Mouse (Mus musculus) heart, adult 2 months (tissue): Measurements from ENCODE around the gene Slc15a2. TPM values are rescaled to one million over a fixed set of nuclear protein-coding genes. Genes with fewer than 3 reads are reported as not detected.

ENCODE experiments used
- DNase-seq, 2 experiments: peaks; one replicate each; pipeline ENCODE4 v3.0.0; 2021
- H3K27ac ChIP-seq: fragments of 200-600 bp; 2 replicates; pipeline ENCODE4 v1.8.1; 2022
- H3K27me3 ChIP-seq: fragments of 200-500 bp; 2 replicates; pipeline ENCODE4 v1.6.1; 2012; ENCODE audit warnings: mild to moderate bottlenecking, low read length, inconsistent platforms, mixed read lengths; ENCODE audit not compliant: control insufficient read depth, insufficient read depth
- H3K36me3 ChIP-seq: fragments of 200-500 bp; 2 replicates; pipeline ENCODE4 v1.6.1; 2012; ENCODE audit warnings: low read length, inconsistent platforms; ENCODE audit not compliant: control insufficient read depth, insufficient read depth
- H3K4me1 ChIP-seq: fragments of 200-500 bp; 2 replicates; pipeline ENCODE4 v1.6.1; 2011; ENCODE audit warnings: low read length; ENCODE audit not compliant: control insufficient read depth, insufficient read depth
- H3K4me3 ChIP-seq: fragments of 200-600 bp; 2 replicates; pipeline ENCODE4 v1.8.1; 2022
- H3K79me2 ChIP-seq: fragments of 200-500 bp; replicated peaks from 2 replicates; pipeline ENCODE4 v1.6.1; 2012; ENCODE audit warnings: mild to moderate bottlenecking, inconsistent platforms, low read length, moderate library complexity, mixed read lengths; ENCODE audit not compliant: control insufficient read depth, insufficient read depth
- H3K9ac ChIP-seq: fragments of 200-500 bp; 2 replicates; pipeline ENCODE4 v1.6.1; 2012; ENCODE audit warnings: low read depth, mild to moderate bottlenecking, control low read depth, inconsistent platforms, low read length, mixed read lengths
- CTCF ChIP-seq: fragments of 200-600 bp; IDR thresholded peaks from 2 replicates; pipeline ENCODE4 v1.8.1; 2022; ENCODE audit warnings: antibody characterized with exemption, mild to moderate bottlenecking, moderate library complexity
- EP300 ChIP-seq: fragments of 200-500 bp; IDR thresholded peaks from 2 replicates; pipeline ENCODE4 v1.6.1; 2011; ENCODE audit warnings: low read depth, low read length, control low read depth; ENCODE audit not compliant: insufficient read depth
- POLR2A ChIP-seq: fragments of 200-500 bp; IDR thresholded peaks from 2 replicates; pipeline ENCODE4 v1.6.1; 2011; ENCODE audit warnings: mild to moderate bottlenecking, low read depth, low read length, control low read depth; ENCODE audit not compliant: insufficient read depth
- WGBS: fragments of 180-500 bp; shearing (Covaris S2); methylation state at CpG from one replicate; pipeline ENCODE4 v1.1.7; 2018; 5-methylcytosine and 5-hydroxymethylcytosine counted together
- intact Hi-C: fragments of 180-260 bp; cut with DNase I; formaldehyde crosslinking; loops from one replicate; pipeline ENCODE4 v1.15.1; 2025
- polyA plus RNA-seq: library from polyadenylated mRNA; depleted of rRNA; stranded (reverse); fragments of >200 nt; gene quantifications from 2 replicates; pipeline ENCODE4 v1.2.3, GENCODE M21; 2012
- total RNA-seq, 2 experiments: library from RNA; stranded (reverse); gene quantifications; 2 replicates each; pipeline ENCODE4 v1.2.3; 2021

The Slc15a2 gene
- total and polyA plus RNA-seq, 3 experiments: 1.6 to 3.3 (median 2.2) TPM

GRCm38 (mm10) chr16:36751979-36752378 lies 32.8 kb downstream of the Slc15a2 start:
- no peak overlapping the region for H3K27ac ChIP-seq
- no peak overlapping the region for H3K4me3 ChIP-seq
- no peaks in the 10 kb centered on the region for H3K79me2 ChIP-seq
- TF ChIP-seq EP300 (no peak), POLR2A (no peak), CTCF (no peak)
- H3K4me1 ChIP-seq: no peaks in the 10 kb centered on the region; the same call in 1 of the 2 replicates
- intact Hi-C loops: no loop called here
- no peak overlapping the region for H3K9ac ChIP-seq
- no peak for DNase-seq
- WGBS: 73% methylated on average over 3 of the region's 3 CpGs
- H3K36me3 ChIP-seq: no peaks in the 10 kb centered on the region
- H3K27me3 ChIP-seq: no peaks in the 10 kb centered on the region

DNA sequence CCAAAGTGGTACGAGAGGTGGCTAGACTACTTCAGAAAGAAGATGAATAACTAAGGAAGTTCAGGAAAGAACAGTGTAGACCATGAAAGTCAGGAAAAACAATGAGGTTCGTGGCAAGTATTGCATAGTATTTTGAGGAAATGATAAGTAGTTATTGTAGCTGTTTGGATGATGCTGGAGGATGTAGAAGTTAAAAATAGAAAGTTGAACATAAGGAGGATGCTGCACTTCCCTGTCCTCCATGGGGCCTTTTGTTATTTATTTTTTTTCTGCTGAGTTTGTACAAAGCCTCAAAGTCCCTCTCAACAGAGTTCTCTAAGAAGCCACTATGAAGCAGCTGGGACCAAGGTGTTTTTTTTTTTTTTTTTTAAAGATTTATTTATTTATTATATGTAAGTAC lies 37.0 kb downstream of the Slc15a2 start:
- H3K27me3 ChIP-seq: no peaks in the 10 kb centered on the region
- no peak overlapping the region for H3K27ac ChIP-seq
- no peaks in the 10 kb centered on the region for H3K79me2 ChIP-seq
- H3K4me1 ChIP-seq: no peaks in the 10 kb centered on the region; the same call in 1 of the 2 replicates
- TF ChIP-seq CTCF (no peak), EP300 (no peak), POLR2A (no peak)
- intact Hi-C loops: no loop called here
- H3K4me3 ChIP-seq: no peak overlapping the region
- no peak overlapping the region for H3K9ac ChIP-seq
- no peak for DNase-seq
- no peaks in the 10 kb centered on the region for H3K36me3 ChIP-seq
- 37% methylated on average over 2 of the region's 2 CpGs for WGBS

GRCm38 (mm10) chr16:36747068-36747467 lies 37.7 kb downstream of the Slc15a2 start:
- DNase-seq: no peak
- Histone ChIP-seq H3K79me2 (no peaks in the 10 kb centered on the region), H3K27me3 (no peaks in the 10 kb centered on the region), H3K4me1 (no peaks in the 10 kb centered on the region; the same call in 1 of the 2 replicates), H3K4me3 (no peak overlapping the region), H3K36me3 (no peaks in the 10 kb centered on the region), H3K27ac (no peak overlapping the region), H3K9ac (no peak overlapping the region)
- TF ChIP-seq POLR2A: no peak
- no peak for TF ChIP-seq EP300
- no peak for TF ChIP-seq CTCF
- WGBS: 74% methylated on average over 4 of the region's 4 CpGs
- intact Hi-C loops: no loop called here

DNA sequence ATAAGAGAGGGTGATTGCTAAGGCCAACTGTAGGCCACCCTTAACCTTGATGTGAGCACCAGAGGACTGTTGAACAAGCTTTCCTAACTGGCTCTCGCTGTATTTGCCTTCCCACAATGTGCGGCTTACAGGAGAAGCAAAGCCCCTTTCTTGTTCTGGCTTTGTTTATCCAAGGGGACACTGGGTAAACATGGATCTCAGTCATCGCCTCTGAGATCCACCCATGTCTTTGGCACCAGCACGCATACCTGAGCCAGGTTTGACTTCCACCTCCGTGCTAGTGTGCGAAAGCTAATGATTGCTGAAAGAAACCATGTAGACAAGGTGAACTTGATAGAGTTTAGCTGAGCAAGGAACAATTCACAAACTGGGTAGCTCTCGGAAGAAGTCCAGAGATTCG lies 41.2 kb downstream of the Slc15a2 start:
- DNase-seq: no peak
- no peaks in the 10 kb centered on the region for H3K27me3 ChIP-seq
- intact Hi-C loops: no loop called here
- WGBS: 85% methylated on average over 8 of the region's 8 CpGs
- H3K36me3 ChIP-seq: no peaks in the 10 kb centered on the region
- no peak overlapping the region for H3K27ac ChIP-seq
- H3K4me3 ChIP-seq: no peak overlapping the region
- no peak overlapping the region for H3K9ac ChIP-seq
- no peaks in the 10 kb centered on the region for H3K79me2 ChIP-seq
- H3K4me1 ChIP-seq: no peaks in the 10 kb centered on the region; the same call in 1 of the 2 replicates
- TF ChIP-seq CTCF (no peak), POLR2A (no peak)

- Histone ChIP-seq H3K79me2 (no peaks in the 10 kb centered on the region), H3K27ac (no peak overlapping the region), H3K4me1 (no peaks in the 10 kb centered on the region), H3K4me3 (no peak overlapping the region), H3K27me3 (0 out of 2 replicates have a peak, but pooled peaks cover 2% of the 10 kb centered on the region), H3K9ac (no peak overlapping the region), H3K36me3 (no peaks in the 10 kb centered on the region)
- TF ChIP-seq POLR2A (no peak), EP300 (no peak), CTCF (no peak)
- no peak for DNase-seq
- intact Hi-C loops: no loop called here
- 51% methylated on average over 4 of the region's 4 CpGs for WGBS
Measured at GRCm38 (mm10) chr16:36739404-36739930, 45.3 kb downstream of the Slc15a2 start.

GRCm38 (mm10) chr16:36735421-36735820 lies 49.3 kb downstream of the Slc15a2 start:
- TF ChIP-seq POLR2A (no peak), EP300 (no peak), CTCF (no peak)
- H3K9ac ChIP-seq: no peak overlapping the region
- no peaks in the 10 kb centered on the region for H3K4me1 ChIP-seq
- intact Hi-C loops: no loop called here
- 0 out of 2 replicates have a peak, but pooled peaks cover 2% of the 10 kb centered on the region for H3K27me3 ChIP-seq
- H3K79me2 ChIP-seq: no peaks in the 10 kb centered on the region
- WGBS: 82% methylated on average over 3 of the region's 3 CpGs
- H3K27ac ChIP-seq: no peak overlapping the region
- H3K4me3 ChIP-seq: no peak overlapping the region
- DNase-seq: no peak
- no peaks in the 10 kb centered on the region for H3K36me3 ChIP-seq
